Mouse (Mus musculus) midbrain, embryonic 15.5 days (tissue): ENCODE results near the gene Col26a1. TPM values are rescaled to one million over a fixed set of nuclear protein-coding genes. Genes with fewer than 3 reads are reported as not detected.
A peak's percentile ranks its signal among the peaks of the same experiment; 100 is the strongest.

Source experiments
- ATAC-seq: fragments of 200-750 bp; cut with Nextera tagmentation; replicated peaks from 2 replicates; pipeline ENCODE4 v1.8.0; 2017; ENCODE audit warnings: moderate TSS enrichment
- H3K27ac ChIP-seq: fragments of 300-500 bp; sonication (generic); 2 replicates; pipeline ENCODE4 v1.5.1; 2015; ENCODE audit warnings: mild to moderate bottlenecking, inconsistent platforms
- H3K27me3 ChIP-seq: fragments of 300-500 bp; sonication (generic); replicated peaks from 2 replicates; pipeline ENCODE4 v1.6.1; 2015; ENCODE audit warnings: inconsistent platforms
- H3K36me3 ChIP-seq: fragments of 300-500 bp; sonication (generic); replicated peaks from 2 replicates; pipeline ENCODE4 v1.6.1; 2015; ENCODE audit warnings: inconsistent platforms
- H3K4me1 ChIP-seq: fragments of 300-500 bp; sonication (generic); 2 replicates; pipeline ENCODE4 v1.6.1; 2015; ENCODE audit warnings: inconsistent platforms
- H3K4me2 ChIP-seq: fragments of 300-500 bp; sonication (generic); 2 replicates; pipeline ENCODE4 v1.6.1; 2015; ENCODE audit warnings: inconsistent platforms, mild to moderate bottlenecking, moderate library complexity
- H3K4me3 ChIP-seq: fragments of 300-500 bp; sonication (generic); 2 replicates; pipeline ENCODE4 v1.5.1; 2015; ENCODE audit warnings: mild to moderate bottlenecking, inconsistent platforms
- H3K9ac ChIP-seq: fragments of 300-500 bp; sonication (generic); 2 replicates; pipeline ENCODE4 v1.6.1; 2015; ENCODE audit warnings: mild to moderate bottlenecking, inconsistent platforms
- H3K9me3 ChIP-seq: fragments of 300-500 bp; sonication (generic); 2 replicates; pipeline ENCODE4 v1.6.1; 2016; ENCODE audit warnings: inconsistent platforms
- WGBS: fragments of 180-500 bp; shearing (Covaris S2); methylation state at CpG from one replicate; pipeline ENCODE4 v1.1.7; 2015; ENCODE audit warnings: mixed read lengths; 5-methylcytosine and 5-hydroxymethylcytosine counted together
- polyA plus RNA-seq: library from polyadenylated mRNA; unstranded; fragments of >200 nt; fragmentation: Nextera tagmentation; extraction: Ambion mirVana; gene quantifications from 2 replicates; pipeline ENCODE4 v1.2.1, GENCODE M21; 2015

The Col26a1 gene
- polyA plus RNA-seq, 1 experiment from 2014 or later, result 31.6 TPM

DNA sequence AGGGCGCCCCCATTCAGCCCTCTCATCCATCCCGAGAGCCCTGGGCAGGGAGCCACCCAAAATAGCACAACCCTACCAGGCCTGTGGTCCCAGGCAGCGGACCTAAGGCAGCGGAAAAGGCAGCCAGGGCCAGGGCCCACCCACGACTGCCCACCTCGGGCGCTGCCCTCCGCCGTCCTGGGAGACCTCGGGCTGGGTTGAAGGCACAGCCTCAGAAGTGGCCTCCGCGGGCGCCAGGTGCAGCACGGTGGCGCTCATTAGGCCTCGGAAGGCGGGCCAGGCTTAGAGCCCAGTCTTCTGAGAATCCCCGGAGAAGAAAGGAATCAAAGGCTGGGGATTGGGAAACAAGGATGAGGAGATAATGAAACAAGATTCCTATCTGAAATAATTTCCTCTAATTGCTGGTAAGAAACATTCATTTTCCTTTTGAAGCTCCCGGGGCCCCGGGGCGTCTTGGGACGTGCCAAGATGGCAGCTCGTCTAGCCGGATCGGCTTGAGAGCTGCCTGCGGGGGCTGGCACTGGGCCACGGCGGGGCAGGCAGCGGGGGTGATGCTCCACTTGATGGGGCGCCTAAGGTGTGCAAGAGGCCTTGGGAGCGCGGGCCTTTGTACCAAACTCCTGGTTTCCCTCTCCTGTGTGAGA lies 168.7 kb downstream of the Col26a1 start:
- Histone ChIP-seq H3K9me3 (no peaks in the 10 kb centered on the region), H3K9ac (no peak overlapping the region), H3K27me3 (no peaks in the 10 kb centered on the region), H3K36me3 (no peaks in the 10 kb centered on the region), H3K27ac (no peak overlapping the region), H3K4me3 (no peak overlapping the region), H3K4me1 (peaks cover 15% of the 10 kb centered on the region), H3K4me2 (peak overlapping the region; percentile 19)
- ATAC-seq, result 0 out of 2 replicates have a peak, but pooled peaks have one; percentile 24
- WGBS, result 20% methylated on average over 32 of the region's 32 CpGs

DNA sequence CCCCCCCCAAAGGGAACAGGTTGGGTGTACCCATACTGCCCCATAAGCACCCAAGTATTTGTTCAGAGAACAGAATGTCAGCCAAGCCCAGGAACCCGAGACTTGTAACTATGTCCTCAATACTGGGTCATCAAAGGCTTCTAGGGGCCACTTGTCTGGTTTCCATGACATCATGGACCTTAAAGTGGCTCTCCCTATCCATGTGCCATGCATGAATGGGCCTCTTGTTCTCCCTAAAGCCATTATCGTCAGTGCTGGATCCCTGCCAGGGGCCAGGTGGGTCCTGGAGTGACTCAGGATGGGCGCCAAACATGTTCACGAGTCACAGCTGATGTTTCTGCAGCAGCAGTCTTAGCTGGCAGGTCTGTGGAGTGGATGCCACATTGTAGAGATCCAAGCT lies 172.3 kb downstream of the Col26a1 start:
- Histone ChIP-seq H3K4me2 (no peak overlapping the region), H3K36me3 (no peaks in the 10 kb centered on the region), H3K9ac (no peak overlapping the region), H3K27me3 (no peaks in the 10 kb centered on the region), H3K4me1 (peaks cover 11% of the 10 kb centered on the region), H3K4me3 (no peak overlapping the region), H3K27ac (no peak overlapping the region), H3K9me3 (no peaks in the 10 kb centered on the region)
- no peak for ATAC-seq
- WGBS, result 40% methylated on average over 4 of the region's 4 CpGs

DNA sequence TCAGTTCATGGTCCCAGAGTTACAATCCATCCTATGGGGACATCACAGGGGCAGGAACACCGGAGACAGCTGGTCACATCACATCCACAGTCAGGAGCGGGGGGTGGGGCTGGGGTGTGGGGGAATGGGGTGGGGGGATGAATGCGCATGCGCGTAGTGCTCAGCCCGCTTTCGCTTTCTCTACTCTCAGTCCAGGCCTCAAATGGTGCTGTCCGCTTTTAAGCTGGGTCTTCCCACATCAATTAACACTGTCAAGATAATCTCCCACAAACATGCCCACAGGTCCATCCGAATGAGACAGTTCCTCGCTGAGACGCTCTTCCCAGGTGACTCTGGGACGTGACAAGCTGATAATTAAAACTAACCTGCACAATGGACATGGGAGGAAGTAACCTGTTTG lies 174.9 kb downstream of the Col26a1 start:
- no peak overlapping the region for H3K9ac ChIP-seq
- H3K27ac ChIP-seq, result no peak overlapping the region
- no peaks in the 10 kb centered on the region for H3K4me1 ChIP-seq
- H3K4me3 ChIP-seq, result no peak overlapping the region
- no peaks in the 10 kb centered on the region for H3K36me3 ChIP-seq
- no peak overlapping the region for H3K4me2 ChIP-seq
- 80% methylated on average over 12 of the region's 12 CpGs for WGBS
- no peak for ATAC-seq
- H3K9me3 ChIP-seq, result no peaks in the 10 kb centered on the region
- no peaks in the 10 kb centered on the region for H3K27me3 ChIP-seq

DNA sequence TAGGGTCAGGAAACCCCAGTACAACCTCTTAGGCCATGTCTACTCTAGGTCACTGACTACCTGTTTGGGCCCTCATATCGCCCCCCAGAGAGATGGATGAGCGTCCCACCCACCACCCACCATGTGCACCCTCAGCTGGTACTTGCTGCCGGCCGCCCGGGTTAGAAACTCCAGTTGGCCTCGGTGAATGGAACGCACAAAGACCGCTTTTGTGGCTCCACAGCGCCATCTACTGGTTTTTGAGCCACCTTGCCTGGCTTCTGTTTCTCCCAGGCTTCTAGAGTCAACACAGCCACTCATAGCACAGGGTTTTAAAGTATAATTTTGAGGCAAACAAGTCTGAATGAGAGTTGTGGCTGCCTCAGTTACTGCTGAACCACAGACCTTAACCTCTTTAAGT lies 176.2 kb downstream of the Col26a1 start:
- no peak overlapping the region for H3K27ac ChIP-seq
- no peaks in the 10 kb centered on the region for H3K27me3 ChIP-seq
- H3K4me2 ChIP-seq, result no peak overlapping the region
- ATAC-seq, result no peak
- under 1% methylated on average over 9 of the region's 9 CpGs for WGBS
- no peaks in the 10 kb centered on the region for H3K4me1 ChIP-seq
- H3K9ac ChIP-seq, result no peak overlapping the region
- no peak overlapping the region for H3K4me3 ChIP-seq
- H3K36me3 ChIP-seq, result no peaks in the 10 kb centered on the region
- H3K9me3 ChIP-seq, result no peaks in the 10 kb centered on the region

DNA sequence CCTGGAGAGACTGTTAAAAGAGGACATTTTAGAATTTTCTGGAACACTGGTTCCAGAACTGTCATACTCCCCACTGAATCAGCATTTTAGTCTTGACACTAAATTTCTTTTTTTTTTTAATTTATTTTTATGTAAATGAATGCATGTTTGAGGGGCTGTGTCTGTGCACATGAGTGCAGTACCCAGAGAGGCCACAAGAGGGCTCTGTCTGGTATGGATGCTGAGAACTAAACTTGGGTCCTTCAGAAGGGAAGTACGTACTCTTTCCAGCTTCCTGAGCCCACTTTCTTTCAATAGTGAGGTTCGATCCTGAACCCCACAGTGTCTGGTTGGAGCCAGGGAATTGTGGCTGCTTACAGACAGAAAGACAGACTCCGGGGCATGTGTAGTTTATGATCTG lies 177.5 kb downstream of the Col26a1 start:
- no peaks in the 10 kb centered on the region for H3K4me1 ChIP-seq
- 95% methylated on average over 3 of the region's 3 CpGs for WGBS
- no peak overlapping the region for H3K27ac ChIP-seq
- H3K4me3 ChIP-seq, result no peak overlapping the region
- no peak overlapping the region for H3K9ac ChIP-seq
- no peak for ATAC-seq
- H3K9me3 ChIP-seq, result no peaks in the 10 kb centered on the region
- H3K27me3 ChIP-seq, result no peaks in the 10 kb centered on the region
- no peaks in the 10 kb centered on the region for H3K36me3 ChIP-seq
- H3K4me2 ChIP-seq, result no peak overlapping the region

DNA sequence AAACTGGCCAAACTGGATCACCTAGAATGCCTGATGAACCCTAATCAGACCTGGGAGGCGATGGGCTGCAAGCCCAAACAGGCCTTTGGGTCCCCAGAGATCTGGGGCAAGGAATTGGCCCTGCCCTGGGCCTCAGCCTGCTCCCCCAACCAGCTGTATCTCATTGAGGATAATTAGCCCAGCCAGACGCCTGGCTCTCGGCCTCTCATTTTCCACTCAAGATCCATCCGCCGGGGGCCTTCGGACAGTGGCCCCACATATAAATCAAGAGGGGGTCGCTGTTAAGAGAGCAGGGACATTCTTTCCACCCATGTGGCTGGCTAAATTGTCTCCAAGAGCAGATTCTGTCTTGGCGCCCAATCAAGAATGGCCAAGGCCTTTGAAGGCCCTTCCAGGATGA lies 178.9 kb downstream of the Col26a1 start:
- WGBS, result 80% methylated on average over 8 of the region's 8 CpGs
- H3K4me3 ChIP-seq, result no peak overlapping the region
- ATAC-seq, result no peak

DNA sequence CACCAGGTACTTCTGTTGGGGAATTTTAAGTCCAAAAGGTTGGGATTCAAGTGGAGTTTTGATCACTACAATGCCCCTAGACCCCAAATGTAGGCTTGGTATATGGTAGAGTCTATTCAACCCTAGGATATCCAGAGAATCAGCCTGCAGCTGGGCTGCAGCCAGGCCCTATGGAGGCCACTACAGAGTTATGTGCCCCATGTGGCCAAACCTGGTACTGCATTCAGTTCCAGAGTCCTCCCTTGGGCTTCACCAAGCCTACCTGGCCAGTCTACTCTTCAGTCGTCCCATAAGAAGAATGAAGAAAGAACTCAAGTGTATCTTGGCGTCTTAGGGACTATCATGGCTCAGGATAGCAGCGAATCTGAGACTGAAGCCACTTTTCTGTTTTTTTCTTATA lies 179.3 kb downstream of the Col26a1 start:
- Histone ChIP-seq H3K4me3 (no peak overlapping the region), H3K4me2 (no peak overlapping the region), H3K9ac (no peak overlapping the region), H3K27me3 (no peaks in the 10 kb centered on the region), H3K9me3 (no peaks in the 10 kb centered on the region), H3K4me1 (no peaks in the 10 kb centered on the region), H3K27ac (no peak overlapping the region), H3K36me3 (no peaks in the 10 kb centered on the region)
- ATAC-seq, result no peak
- 45% methylated on average over 3 of the region's 3 CpGs for WGBS

More for the DNA sequence above, 178.9 kb downstream of the Col26a1 start:
- no peak overlapping the region for H3K27ac ChIP-seq
- H3K9ac ChIP-seq, result no peak overlapping the region
- H3K27me3 ChIP-seq, result no peaks in the 10 kb centered on the region
- no peaks in the 10 kb centered on the region for H3K9me3 ChIP-seq
- H3K4me2 ChIP-seq, result no peak overlapping the region
- no peaks in the 10 kb centered on the region for H3K4me1 ChIP-seq
- H3K36me3 ChIP-seq, result no peaks in the 10 kb centered on the region

DNA sequence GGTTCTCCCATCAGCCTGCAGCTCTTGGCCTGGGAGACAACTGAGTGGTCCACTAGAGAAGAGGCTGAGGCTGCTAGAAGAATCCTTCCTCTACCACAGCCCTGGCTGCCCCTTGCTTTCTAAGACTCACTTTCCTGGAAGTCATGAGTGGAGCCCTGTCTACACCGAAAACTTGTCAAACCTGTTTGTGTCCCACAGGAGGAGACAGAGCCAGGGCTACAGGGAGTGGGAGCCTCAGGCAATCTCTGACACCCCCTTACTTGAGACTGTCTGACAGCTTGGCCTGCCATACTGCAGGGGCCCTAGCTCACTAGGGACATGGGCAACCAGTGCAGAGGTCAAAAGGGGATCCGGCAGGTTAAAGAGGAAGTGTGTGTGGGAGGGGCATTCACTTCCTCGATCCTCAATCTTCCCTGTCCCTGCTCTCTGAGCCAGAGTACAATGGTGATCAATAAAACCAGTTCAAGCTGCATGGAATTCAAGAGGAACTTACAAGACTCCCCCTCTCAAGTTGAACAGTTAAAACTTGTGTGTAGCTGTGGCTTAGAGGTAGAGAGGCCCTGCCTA lies 180.8 kb downstream of the Col26a1 start:
- 88% methylated on average over 3 of the region's 3 CpGs for WGBS

DNA sequence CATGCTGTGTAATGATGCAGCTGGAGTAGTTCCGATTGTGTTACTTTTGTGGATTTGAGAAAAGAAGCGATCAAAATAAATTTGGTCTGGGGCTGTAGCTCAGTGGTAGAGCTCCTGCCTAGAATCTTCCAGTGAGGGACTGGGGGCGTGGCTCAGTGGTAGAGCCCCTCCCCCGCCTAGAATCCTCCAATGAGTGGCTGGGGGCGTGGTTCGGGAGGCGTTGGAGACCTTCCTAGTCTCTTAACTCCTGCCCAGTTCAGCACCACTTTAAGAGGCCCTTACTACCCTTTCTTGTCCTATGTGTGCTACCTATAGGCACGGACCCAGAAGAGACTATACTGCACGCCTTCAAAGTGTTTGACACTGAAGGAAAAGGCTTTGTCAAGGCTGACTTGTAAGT lies 185.4 kb downstream of the Col26a1 start:
- no peak overlapping the region for H3K4me3 ChIP-seq
- no peaks in the 10 kb centered on the region for H3K27me3 ChIP-seq
- 83% methylated on average over 9 of the region's 9 CpGs for WGBS
- H3K36me3 ChIP-seq, result no peaks in the 10 kb centered on the region
- no peak overlapping the region for H3K27ac ChIP-seq
- no peaks in the 10 kb centered on the region for H3K9me3 ChIP-seq
- no peak overlapping the region for H3K9ac ChIP-seq
- ATAC-seq, result no peak
- no peaks in the 10 kb centered on the region for H3K4me1 ChIP-seq
- no peak overlapping the region for H3K4me2 ChIP-seq

More for the DNA sequence above, 180.8 kb downstream of the Col26a1 start:
- H3K4me3 ChIP-seq, result no peak overlapping the region
- no peak overlapping the region for H3K9ac ChIP-seq
- no peaks in the 10 kb centered on the region for H3K4me1 ChIP-seq
- no peak for ATAC-seq
- no peak overlapping the region for H3K4me2 ChIP-seq
- H3K27me3 ChIP-seq, result no peaks in the 10 kb centered on the region
- H3K9me3 ChIP-seq, result no peaks in the 10 kb centered on the region
- no peaks in the 10 kb centered on the region for H3K36me3 ChIP-seq
- H3K27ac ChIP-seq, result no peak overlapping the region

DNA sequence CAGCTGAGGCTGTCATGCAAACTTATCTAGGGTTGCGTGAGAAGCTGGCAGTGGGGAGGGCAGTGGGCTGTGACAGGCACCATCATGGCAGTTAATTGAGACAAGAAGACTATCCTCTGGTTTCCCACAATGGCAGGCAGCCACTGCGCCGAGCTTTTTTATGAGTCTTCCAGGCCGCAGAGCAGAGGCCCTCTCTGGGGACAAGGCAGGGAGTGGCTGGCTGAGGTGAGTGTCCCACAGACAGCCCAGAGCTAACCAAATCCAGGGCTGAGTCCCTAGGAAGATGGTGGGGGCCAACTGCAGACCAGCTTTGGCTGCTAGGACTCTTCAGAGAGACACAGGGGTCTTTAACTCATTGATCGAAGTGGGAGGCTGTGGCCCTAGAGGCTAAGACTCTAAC lies 186.5 kb downstream of the Col26a1 start:
- H3K27me3 ChIP-seq, result no peaks in the 10 kb centered on the region
- H3K9ac ChIP-seq, result no peak overlapping the region
- no peak for ATAC-seq
- no peak overlapping the region for H3K4me2 ChIP-seq
- H3K36me3 ChIP-seq, result no peaks in the 10 kb centered on the region
- no peak overlapping the region for H3K4me3 ChIP-seq
- no peak overlapping the region for H3K27ac ChIP-seq
- no peaks in the 10 kb centered on the region for H3K4me1 ChIP-seq
- 80% methylated on average over 5 of the region's 5 CpGs for WGBS
- no peaks in the 10 kb centered on the region for H3K9me3 ChIP-seq

DNA sequence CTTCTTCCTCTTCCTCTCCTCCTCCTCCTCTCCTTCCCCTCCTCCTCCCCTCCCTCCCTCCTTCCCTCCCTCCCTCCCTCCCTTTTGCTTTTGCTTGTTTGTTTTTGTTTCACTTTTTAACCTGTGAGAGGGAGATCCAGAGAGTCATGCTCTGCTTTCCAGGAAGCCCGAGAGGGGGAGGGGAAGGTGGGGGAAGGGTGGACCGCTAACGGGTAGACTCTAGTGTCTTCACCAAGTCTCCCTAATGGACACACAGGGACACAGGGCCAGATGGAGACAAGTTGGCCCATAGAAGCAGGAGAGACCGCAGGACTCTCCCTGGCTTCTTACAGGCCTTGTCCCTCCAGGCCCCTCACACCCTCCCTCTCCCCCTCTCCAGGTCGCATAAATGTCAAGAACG lies 188.0 kb downstream of the Col26a1 start:
- Histone ChIP-seq H3K9me3 (no peaks in the 10 kb centered on the region), H3K27ac (no peak overlapping the region), H3K27me3 (no peaks in the 10 kb centered on the region), H3K36me3 (no peaks in the 10 kb centered on the region), H3K9ac (no peak overlapping the region), H3K4me3 (no peak overlapping the region), H3K4me1 (no peaks in the 10 kb centered on the region), H3K4me2 (no peak overlapping the region)
- WGBS, result 70% methylated on average over 6 of the region's 6 CpGs
- ATAC-seq, result no peak

DNA sequence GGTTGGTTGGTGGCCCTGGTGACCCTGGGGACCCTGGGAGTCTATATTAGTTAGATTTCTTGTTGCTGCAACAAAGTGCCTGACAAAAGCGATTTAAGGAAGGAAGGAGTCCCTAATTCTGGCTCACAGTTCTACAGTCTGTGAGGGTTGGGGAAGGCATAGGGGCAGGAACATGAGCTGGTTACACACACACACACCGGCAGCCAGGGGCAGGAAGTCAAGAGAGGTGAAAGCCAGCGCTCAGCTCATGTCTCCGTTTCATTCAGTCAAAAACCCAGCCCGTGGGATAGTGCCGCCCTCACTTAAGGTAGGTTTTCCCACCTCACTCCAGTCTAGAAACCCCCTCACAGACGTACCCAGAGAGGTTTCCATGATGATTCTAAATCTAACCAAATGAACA lies 189.6 kb downstream of the Col26a1 start:
- no peak overlapping the region for H3K4me3 ChIP-seq
- ATAC-seq, result no peak
- no peak overlapping the region for H3K4me2 ChIP-seq
- no peak overlapping the region for H3K27ac ChIP-seq
- no peaks in the 10 kb centered on the region for H3K36me3 ChIP-seq
- H3K9me3 ChIP-seq, result no peaks in the 10 kb centered on the region
- 85% methylated on average over 7 of the region's 7 CpGs for WGBS
- no peak overlapping the region for H3K9ac ChIP-seq
- H3K27me3 ChIP-seq, result no peaks in the 10 kb centered on the region
- H3K4me1 ChIP-seq, result no peaks in the 10 kb centered on the region

DNA sequence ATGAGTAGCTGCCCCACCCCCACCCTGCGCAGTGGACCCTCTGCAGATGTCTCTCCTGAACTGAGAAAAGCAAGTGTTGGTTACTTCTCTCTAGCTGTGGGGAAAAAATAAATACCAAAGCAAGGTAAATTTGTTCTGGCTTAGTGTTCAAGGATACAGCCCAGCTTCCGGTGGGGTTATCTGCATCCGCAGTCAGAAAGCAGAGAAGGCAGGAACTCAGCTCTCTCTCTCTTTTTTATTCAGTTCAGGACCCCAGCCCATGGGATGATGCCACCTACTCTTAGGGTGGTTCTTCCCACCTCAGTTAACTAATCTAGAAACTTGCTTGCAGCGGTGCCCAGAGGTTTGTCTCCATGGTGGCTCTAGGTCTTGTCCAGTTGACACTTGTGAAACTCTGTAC lies 190.2 kb downstream of the Col26a1 start, which contains the start of gene Myl10:
Myl10 (plus strand) TSS at position 363 of the 400 bp plus-strand sequence.
- no peaks in the 10 kb centered on the region for H3K4me1 ChIP-seq
- WGBS, result 93% methylated on average over 4 of the region's 4 CpGs
- H3K27me3 ChIP-seq, result no peaks in the 10 kb centered on the region
- no peak within 1 kb of the TSS for H3K4me2 ChIP-seq
- H3K9ac ChIP-seq, result no peak within 1 kb of the TSS
- H3K9me3 ChIP-seq, result no peaks in the 10 kb centered on the region
- H3K36me3 ChIP-seq, result no peaks in the 10 kb centered on the region
- no peak for ATAC-seq
- H3K4me3 ChIP-seq, result no peak within 1 kb of the TSS
- H3K27ac ChIP-seq, result no peak within 1 kb of the TSS
